Mouse (Mus musculus) ovary, adult 18-20 months (tissue): ENCODE measurements around the gene Ppp2r5d.
A peak's percentile ranks its signal among the peaks of the same experiment; 100 is the strongest.

Experiments
- DNase-seq: peaks from one replicate; pipeline ENCODE4 v3.0.0; 2022; ENCODE audit warnings: low spot score, mixed read lengths

Gene Ppp2r5d

DNA sequence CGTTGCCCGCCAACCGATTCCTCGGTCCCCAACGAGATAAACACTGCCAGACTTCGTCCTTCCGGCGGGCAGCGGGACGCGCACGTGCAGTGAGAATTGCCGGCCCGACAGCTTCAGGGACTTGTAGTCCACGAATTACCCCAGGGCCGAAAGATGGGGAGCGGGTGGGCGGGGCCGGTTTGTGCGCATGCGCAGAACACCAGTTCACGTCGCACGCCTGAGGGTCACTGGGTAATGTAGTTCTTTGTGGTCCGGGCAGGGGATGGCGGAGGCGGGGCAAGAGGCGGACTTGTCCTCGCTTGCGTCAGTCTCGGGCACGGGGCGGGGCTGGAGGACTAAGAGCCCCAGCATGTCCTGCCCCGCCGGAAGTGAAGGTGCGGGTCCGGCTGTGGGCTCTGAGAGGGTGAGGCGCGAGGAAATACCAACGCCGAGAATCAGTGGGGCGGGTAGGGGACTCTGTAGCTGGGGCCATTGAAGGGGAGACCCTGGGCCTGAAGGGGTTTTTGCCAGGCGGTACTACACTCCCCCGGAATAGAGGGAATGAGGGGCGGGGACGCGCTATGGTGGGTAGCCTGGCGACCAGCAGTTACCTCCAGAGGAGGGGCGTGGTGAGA lies 24.0 kb downstream of the Ppp2r5d start, which contains the start of gene Klhdc3:
Klhdc3 (minus strand) TSS at position 155 of the 614 bp plus-strand sequence.
- DNase-seq: peak; percentile 98

DNA sequence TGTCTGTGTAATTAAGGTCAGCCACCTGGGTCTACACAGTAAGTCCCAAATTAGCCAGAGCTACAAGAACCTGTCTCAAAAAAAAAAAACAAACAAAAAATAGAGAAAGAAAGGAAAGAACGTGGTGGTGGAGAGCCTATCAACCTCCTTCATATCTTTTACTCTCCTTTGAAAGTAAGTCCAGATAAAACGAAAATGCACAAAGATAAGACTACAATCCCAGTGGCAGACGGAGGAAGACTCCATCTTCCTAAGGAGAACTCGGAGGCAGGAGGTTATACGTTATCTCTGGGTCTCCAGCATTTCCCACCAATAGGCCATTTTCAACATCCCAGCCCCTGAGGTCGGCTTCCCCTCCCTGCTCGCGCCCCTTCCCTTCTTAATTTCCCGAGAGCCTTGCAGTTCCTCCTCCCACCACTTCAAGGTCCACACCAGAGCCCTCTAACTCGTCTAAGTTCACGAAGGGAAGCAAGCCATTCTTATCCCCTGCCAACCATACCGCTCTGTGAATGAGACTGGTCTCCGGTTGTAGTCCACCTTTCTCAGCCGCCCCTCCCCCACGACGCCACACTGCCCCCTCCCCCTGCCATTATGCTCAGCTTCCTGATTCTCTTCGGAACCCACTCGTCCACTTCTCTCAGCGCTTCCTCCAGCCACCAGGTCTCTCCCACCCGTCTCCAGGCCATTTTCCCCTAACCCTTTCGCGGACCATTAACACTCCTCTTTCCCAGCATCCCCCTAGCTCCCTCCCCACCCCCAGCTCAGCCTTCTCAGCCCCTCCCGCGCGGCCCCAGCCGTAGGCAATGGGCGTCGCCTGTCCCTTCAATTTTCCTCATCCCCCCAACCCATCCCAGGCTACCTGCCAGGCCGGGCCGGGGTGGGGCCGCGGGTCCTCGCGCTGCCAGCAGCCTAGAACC lies 24.8 kb downstream of the Ppp2r5d start:
- DNase-seq: no peak

DNA sequence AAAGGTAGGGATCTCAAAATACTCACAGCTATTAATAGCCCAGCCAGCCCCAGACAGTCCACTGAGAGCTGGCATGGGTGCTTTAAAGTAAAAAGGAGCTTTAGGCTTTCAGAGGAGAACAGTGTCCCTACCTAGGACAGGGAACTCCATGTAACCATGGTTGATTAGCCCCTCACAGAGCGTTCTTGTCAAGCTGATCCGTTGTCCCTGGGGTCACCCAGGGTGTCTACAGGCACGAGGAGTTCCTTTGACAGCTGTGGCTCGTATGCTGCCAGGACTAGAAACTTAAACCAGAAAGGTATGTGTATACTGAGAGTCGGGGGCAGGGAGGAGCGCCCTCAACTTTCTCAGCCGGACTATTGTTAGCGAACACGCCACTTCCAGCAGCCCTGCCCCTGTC lies 26.0 kb downstream of the Ppp2r5d start:
- no peak for DNase-seq

DNA sequence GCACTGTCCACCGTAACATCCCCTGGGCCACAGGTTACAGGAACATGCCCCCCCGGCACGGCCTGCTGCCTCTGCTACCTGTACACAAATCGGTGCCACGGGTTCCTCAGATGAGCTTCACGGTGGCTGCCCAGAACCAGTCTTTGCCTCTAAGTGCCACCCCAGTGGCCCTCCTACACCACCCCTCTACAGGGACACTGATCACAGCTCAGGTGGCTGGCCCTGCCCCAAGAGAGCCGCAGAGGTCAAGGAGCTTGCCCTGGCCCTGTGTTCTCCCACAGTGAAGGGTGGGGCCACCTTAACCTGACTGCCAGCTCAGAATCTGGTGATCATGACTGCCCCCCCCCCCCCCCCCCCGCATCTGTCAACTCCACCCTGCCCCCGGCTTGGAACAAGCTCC lies 26.5 kb downstream of the Ppp2r5d start, which contains the start of gene Mea1:
Mea1 (plus strand) TSS at position 378 of the 400 bp plus-strand sequence.
- no peak for DNase-seq

DNA sequence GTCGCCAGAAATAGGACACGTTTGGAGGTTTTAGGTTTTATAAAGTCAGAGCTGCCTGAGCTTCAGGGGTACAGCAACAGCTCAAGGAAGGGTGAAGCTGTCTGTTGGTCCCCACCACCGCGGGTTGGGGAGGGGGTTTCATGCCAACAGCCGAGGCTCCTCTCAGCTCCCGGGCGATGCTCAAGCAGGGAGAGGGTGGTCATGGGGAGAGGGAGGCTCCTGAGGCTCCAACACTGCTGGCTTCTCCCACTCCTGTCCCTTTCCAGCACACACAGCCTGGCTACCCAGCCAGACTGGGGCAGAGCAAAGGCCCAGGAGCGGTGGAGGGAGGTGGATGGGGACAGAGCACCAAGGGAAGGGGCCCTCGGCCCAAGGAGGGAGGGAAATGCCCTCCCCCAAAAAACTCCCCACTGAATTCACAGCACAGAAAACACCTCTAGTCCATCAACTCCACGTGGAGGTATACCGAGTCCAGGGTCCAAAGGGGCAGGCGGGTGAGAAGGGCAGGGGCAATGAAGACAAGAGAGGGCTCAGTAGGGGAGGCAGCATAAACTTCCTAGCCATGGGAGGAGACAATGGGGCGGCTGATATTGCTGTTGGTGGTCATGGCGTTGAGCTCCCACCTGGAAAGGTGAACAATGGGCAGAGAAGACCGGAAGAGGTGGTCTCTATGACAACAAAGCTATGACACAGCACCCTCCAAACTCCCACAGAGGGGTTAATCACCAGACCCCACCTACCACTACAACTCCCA lies 30.2 kb downstream of the Ppp2r5d start:
- DNase-seq: no peak

GRCm38 (mm10) chr17:46673850-46674529 lies 30.9 kb downstream of the Ppp2r5d start, which contains the start of gene Rrp36:
TSS of gene Rrp36 (minus strand) at chr17:46674352.
- peak; percentile 85 for DNase-seq

GRCm38 (mm10) chr17:46669911-46670310 lies 35.0 kb downstream of the Ppp2r5d start:
- no peak for DNase-seq

DNA sequence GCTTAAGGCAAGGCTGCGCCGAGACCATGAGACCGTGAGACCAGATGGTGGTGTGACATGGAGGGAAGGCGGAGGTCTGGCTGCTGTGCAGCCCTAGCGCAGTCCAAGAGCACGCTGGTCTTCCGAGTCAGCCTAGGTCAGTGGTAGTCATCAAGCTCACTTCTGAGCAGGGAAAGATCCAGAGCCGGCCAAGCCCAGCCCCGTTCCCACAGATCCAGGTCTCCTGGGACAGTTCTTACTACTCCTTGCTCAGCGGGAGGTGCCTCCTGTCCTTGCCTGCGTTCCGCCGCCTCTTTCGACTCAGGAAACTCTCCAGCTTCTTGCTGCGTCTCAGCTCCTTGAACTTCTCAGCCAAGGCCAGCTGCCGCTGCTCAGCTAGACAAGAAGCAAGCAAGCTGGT lies 37.2 kb downstream of the Ppp2r5d start:
- no peak for DNase-seq

DNA sequence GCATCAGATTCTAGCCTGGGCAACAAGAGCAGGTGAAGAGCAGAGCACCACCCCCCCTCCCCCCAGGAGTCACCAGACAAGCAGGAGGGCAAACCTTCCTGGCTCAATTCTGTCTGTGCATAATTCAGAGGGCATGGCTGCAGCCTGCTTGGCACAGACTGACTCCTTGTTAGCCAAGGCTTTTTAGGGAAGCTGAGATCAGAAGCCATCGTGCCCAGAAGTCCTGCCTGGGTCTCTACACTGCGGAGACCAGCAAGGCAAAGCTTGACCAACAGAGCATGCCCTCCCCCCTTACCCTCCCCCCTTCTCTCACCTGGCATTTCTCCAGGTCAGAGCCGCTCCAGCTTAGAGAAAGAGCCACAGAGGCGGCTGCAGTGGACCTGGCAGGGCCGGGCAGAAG lies 42.2 kb downstream of the Ppp2r5d start:
- DNase-seq: no peak

- DNase-seq: no peak
These were observed 42.9 kb downstream of the Ppp2r5d start for GRCm38 (mm10) chr17:46661981-46662380.

DNA sequence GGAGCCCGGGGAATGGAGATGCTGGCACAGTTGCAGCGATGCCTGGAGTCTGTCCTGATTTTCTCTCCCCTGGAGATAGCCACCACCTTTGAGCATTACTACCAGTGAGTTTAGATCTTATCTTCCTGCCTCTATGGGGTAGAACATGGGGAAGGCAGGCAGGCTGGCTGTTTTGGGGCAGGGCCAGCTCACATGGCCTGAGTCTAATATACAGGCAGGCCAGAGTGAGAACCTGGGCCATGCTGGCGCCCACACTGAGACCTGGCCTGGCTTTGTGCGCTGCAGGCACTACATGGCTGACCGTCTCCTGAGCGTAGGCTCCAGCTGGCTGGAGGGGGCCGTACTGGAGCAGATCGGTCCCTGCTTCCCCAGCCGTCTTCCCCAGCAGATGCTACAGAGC lies 43.6 kb downstream of the Ppp2r5d start:
- no peak for DNase-seq

GRCm38 (mm10) chr17:46656054-46656453 lies 48.9 kb downstream of the Ppp2r5d start:
- no peak for DNase-seq

GRCm38 (mm10) chr17:46651755-46652547 lies 53.0 kb downstream of the Ppp2r5d start:
- DNase-seq: no peak

DNA sequence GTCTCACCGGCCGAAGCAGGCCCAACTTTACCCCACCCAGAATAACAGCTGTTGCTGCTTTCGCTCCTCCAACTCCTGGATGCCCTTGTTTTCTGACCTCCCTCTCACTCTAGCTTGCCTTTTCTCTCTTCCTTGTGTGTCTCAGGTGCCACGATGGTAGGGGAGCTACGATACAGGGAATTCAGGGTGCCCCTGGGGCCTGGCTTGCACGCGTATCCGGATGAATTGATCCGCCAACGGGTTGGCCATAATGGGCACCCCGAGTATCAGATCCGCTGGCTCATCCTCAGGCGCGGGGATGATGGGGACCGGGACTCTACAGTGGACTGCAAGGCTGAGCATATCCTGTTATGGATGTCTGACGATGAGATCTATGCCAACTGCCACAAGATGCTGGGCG lies 53.6 kb downstream of the Ppp2r5d start:
- no peak for DNase-seq

DNA sequence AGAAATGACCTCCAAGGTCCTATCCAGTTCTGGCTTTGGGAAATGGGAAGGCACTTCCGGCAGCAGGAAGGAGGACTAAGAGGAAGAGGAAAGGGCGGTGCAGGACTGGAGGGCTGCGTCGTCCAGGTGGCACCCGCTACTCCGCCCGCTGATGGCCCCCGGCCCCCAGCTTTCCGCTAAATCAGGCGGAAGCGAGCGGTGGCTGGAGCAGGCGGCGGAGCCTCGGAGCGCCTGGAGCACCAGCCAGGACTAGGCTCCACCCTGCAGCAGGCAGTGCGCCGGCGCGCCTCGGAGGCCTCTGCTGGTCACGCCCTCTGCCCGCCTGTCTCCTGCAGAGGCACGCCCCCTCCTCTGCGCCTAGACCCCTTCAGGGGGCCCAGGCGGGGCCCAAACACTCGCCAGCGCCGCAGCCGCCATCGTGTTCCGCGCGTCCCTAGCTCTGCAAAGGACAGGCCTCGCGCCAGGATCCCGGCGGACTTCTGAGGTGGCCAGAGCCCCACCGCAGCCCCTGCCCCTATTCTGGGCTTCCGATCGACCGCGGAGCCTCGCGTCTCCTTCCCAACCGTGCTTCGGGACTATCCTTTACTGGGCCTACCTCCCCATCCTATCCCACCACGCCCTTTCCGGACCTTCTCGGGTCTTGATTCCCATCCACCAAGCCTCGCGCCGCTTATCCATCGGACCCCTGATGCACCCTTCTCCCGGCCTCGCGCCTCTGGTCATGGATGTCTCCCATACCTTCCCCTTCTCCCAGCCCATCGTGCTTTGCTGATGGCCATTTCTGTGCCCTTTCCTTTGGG lies 54.5 kb downstream of the Ppp2r5d start, which contains the start of gene Cul7:
Cul7 (plus strand) TSS at position 106 of the 800 bp plus-strand sequence.
- DNase-seq: peak; percentile 92

DNA sequence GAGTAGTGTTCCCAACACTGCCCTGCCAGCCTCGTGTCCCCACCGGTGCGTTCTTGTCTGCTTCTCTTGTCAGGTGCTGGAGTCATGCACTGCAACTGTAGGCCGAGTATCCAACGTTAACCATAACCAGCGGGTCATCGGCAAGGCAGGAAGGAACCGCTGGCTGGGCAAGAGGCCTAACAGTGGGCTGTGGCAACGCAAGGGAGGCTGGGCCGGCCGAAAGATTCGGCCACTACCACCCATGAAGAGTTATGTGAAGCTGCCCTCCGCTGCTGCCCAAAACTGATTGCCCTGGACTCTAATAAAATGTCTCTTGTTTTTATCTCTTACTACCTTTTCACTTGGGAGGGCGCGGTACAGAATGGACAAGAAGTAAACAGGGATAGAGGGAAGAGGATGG lies 55.1 kb downstream of the Ppp2r5d start:
- DNase-seq: no peak

DNA sequence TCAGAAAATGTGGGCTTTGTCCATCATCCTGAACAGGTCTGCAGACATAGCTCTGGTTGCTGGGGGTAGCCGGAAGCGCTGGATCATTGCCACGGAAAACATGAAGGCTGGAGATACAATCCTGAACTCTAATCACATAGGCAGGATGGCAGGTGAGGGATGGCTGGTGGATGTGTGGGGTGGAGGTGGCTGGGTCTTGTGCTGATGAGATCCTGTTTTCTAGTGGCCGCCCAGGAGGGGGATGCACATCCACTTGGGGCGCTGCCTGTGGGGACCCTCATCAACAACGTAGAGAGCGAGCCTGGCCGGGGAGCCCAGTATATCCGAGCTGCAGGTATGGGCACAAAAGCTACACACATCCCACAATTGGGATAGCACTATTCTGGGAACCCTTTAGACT lies 56.5 kb downstream of the Ppp2r5d start:
- no peak for DNase-seq

GRCm38 (mm10) chr17:46647279-46647678 lies 57.6 kb downstream of the Ppp2r5d start:
- no peak for DNase-seq

DNA sequence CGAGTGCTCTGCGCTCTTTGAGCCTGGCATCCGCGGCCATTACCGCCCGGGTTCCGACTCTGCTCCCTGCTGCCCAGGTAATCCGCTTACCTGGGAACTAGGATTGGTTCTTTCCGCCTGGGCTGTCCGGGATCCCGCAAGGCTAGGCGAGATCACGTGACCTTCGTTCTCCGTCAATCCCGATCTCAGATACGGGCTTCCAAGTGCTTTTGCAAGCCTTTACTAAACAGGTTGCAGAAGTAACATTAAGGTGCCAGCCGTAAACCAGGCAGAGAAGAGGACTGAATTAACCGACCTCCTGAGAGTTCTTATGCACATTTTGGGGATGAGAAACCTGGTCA lies 58.6 kb downstream of the Ppp2r5d start:
- no peak for DNase-seq
